Mouse (Mus musculus): ENCODE measurements around the gene Supt20. TPM values are rescaled to one million over a fixed set of nuclear protein-coding genes. Genes with fewer than 3 reads are reported as not detected.

The Supt20 gene
- 10 to 100 TPM; 38.4 to 46.3 (median 41.1) TPM for total RNA-seq (2022)

DNA sequence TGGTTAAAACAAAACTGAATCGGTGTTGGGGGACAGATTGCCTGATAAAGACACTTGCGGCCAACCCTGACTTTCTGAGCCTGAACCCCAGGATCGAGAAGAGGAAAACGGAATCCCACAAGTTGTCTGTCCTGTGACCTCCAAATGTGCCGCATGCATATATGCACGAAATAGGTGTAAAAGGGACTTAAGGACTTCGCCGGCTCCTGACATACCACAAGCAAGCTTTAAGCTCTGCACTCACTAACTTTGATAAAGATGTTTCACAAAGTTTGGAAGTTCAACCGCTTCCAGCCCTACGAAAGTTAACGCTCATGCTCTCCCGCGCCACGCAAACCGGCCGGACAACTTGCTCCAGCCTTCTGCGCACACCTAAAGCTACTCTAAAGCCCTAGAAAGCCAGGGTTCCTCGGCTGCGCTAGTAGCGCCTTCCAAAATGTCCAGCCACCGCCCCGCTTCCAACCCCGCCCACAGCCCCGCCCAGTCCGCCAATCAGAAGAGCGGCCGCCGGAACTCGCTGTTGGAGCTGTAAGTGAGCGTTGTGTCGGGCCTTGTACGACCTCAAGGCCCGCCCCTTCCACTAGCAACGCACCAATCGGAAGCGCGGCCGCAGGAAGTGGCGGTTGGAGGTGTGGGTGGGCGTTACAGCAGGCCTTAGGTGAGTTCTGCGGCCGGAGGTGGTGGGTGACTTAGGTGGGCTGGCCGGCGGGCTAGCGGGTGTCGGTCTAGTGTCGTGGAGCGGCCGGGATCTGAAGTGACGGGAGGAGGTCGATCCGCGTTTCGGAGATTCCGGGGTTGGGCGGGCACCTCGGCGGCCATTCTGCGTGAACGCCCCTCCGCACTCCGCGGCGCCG, at the start of gene Supt20:
Gene Supt20, plus strand, starts transcription at position 606 of the 854 bp plus-strand sequence.
- DNase-seq (ENCODE audit: low spot score in 2 of 2): peak; percentile 79 to 94

- no peak for DNase-seq (ENCODE audit: low spot score in 2 of 2)
Observed at GRCm38 (mm10) chr3:54642851-54643250, 49.8 kb upstream of the Supt20 start.

- no peak for DNase-seq (ENCODE audit: low spot score in 2 of 2)
Observed at GRCm38 (mm10) chr3:54647583-54647982, 45.0 kb upstream of the Supt20 start.

DNA sequence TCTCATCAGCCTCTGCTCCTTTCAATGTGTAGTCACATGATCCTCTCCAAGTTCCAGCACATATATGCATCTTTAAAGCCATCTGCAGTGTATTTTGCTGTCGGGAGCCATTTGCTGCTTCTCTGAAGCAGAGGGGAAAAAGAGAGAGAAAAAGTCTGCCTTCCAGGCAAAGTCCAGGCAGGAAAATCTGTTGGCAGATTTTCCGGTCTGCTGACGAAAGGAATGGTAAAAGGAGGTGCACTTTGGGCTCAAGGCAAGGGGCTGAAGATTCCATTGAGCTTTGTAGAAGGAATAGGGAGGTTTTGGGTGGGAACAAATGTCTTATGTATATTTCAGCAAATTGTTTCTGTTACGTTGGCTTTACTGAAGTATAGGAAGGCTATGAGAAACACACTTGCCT, 41.0 kb upstream of the Supt20 start:
- no peak for DNase-seq (ENCODE audit: low spot score in 2 of 2)

GRCm38 (mm10) chr3:54654169-54654568, 38.4 kb upstream of the Supt20 start:
- DNase-seq (ENCODE audit: low spot score in 2 of 2): no peak

- no peak for DNase-seq (ENCODE audit: low spot score in 2 of 2)
Observed at GRCm38 (mm10) chr3:54657090-54657489, 35.5 kb upstream of the Supt20 start.

DNA sequence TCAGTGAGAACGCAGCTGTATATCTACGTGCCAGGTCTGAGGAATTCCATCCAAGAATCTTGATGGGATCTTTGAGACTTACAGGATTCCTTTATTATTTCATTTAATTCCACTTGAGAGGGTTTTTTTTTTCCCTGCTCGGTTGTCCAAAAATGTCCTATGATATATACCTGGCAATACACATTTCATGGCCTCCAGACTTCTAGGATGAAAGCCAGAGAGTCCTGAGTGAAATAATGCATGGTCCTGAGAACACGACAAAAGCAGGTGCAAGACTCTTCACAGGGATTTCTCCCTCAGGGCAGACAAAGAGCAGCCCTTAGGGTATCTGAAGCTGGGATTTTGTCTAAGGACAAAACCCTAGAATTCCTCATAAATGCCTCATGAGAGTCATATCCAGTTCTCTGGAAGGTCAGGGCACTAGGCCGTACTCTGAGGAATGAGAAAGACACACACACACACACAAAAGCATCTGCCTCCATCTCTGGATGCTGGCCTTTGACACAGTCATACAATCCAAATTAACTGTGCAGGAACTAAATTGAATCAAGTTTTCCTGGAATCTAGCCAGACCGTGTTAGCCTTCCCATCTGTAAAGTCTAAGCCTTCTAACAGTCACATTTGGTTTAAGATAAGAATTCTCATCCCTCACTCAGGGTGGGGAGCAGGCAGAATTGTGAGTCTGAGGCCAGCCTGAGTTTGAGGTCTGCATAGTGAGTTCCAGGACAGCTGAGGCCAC, 34.5 kb upstream of the Supt20 start:
- DNase-seq (ENCODE audit: low spot score in 2 of 2): no peak

DNA sequence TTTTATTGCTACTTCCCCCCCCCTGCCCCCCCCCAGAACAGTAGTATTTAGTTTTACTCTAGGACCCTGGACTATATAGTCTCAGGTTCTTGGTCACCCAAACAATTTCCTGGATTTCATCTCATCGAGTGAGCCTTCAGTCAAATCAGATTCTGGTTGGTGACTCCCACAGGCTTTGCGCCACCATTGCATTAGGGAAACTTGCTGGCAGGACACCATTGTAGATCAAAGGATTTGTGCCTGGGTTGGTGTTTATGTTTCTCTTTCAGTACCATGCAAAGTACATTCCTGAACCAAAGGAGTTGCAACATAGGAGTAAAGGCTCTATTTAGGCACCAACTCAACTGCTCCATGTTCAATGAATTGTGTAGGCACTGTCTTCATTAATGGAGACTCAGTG, 32.9 kb upstream of the Supt20 start:
- no peak for DNase-seq (ENCODE audit: low spot score in 2 of 2)

GRCm38 (mm10) chr3:54662411-54662810, 30.2 kb upstream of the Supt20 start:
- no peak for DNase-seq (ENCODE audit: low spot score in 2 of 2)

GRCm38 (mm10) chr3:54668141-54668540, 24.5 kb upstream of the Supt20 start:
- DNase-seq (ENCODE audit: low spot score in 2 of 2): no peak

- DNase-seq (ENCODE audit: low spot score in 2 of 2): no peak
Observed at GRCm38 (mm10) chr3:54668722-54669121, 23.9 kb upstream of the Supt20 start.

DNA sequence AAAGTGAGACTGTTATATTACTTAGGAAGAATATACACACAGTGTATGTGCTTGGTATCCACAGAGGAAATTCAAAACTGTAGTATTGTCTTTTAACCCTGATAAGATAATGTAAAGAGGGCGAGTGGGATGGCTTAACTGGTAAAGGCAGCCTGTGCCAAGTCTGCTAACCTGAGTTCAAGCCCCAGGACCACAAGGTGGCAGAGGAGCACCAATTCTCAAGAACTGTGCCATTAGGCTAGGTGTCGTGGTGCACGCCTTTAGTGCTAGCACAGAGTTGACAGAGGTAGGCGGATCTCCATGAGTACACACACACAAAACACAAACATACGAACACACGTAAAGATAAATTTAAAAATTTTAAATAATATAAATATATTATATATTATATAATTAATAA, 23.0 kb upstream of the Supt20 start:
- DNase-seq (ENCODE audit: low spot score in 2 of 2): no peak

- DNase-seq (ENCODE audit: low spot score in 2 of 2): no peak
Observed at GRCm38 (mm10) chr3:54672111-54672510, 20.5 kb upstream of the Supt20 start.

GRCm38 (mm10) chr3:54672557-54673529, 19.8 kb upstream of the Supt20 start:
- DNase-seq (ENCODE audit: low spot score in 2 of 2): peak in 1 of 2 experiments; percentile 10

GRCm38 (mm10) chr3:54676818-54677217, 15.8 kb upstream of the Supt20 start:
- no peak for DNase-seq (ENCODE audit: low spot score in 2 of 2)

DNA sequence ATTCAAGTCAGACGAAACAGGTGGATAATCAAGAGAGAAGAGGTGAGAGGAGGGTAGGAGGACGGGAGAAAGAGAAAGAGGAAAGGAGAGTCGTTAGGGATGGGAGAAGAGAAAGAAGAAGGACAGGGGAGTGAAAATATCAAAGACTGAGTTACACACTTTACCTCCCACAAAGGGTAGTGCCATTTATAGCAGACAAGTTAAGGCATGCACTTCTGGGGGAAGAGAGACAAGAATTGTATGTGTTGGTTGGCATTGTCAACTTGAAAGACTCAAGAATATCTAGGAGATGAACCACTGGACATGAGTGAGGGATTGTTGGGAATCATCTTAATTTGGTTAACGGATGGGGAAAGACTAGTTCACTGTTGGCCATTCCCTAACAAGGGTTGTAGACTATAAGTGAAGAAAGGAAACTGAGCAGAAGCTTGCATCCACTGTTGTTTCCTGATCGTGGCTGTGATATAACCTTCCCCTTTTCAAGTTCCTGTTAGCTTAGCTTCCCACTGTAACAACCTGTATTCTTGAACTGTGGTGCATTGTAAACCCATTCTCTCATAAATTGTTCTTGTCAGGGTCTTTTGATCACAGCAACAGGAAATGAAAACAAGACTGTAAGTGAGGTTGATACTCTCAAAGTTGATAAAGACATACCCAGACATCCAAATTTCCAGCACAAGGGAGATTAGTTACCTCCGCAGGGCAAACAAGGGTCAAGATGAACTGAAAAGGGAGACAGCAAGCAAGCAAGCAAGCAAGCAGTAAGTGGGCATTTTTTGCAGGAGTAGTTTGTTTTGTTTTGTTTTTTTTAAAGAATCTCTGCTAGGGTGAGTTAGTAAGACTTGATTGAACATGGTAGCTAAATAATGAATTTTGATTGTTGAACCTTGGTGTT, 11.1 kb upstream of the Supt20 start:
- no peak for DNase-seq (ENCODE audit: low spot score in 2 of 2)

GRCm38 (mm10) chr3:54685202-54685601, 7.4 kb upstream of the Supt20 start:
- DNase-seq (ENCODE audit: low spot score in 2 of 2): no peak

DNA sequence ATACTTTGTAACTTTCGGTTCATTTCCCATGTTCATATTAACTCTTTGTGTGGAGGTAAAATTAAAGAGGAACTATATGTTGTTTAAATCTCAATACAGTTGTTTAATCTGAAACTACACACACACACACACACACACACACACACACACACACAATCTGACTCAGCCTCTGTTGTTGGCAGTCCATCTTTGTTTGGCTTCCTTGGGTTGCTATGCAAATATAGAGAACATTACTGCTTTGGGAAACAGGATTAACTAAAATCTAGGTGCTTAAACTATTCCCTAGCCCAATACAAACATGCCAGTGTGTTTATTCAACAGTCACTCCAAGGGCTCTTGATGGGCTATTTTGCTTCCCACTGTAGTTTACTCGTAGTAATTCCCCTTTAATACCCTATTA, 5.4 kb upstream of the Supt20 start:
- no peak for DNase-seq (ENCODE audit: low spot score in 2 of 2)

DNA sequence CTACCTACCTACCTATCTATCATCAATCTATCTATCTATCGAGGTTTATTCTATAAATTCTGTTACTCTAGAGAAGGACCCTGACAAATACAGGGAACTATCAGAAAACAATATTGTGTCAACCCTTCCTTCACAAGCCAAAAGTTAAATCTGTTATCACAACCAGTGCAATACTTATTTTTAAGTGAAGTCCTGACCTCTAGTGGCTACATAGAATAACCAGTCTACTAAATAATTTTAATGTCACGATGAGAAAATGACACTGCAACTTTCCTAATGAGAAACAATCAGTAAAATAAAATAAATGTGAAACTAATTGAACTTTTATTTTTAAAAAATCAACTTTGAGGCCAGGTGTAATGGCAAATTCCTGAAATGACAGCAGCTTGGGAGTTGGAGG, 3.5 kb upstream of the Supt20 start:
- no peak for DNase-seq (ENCODE audit: low spot score in 2 of 2)

DNA sequence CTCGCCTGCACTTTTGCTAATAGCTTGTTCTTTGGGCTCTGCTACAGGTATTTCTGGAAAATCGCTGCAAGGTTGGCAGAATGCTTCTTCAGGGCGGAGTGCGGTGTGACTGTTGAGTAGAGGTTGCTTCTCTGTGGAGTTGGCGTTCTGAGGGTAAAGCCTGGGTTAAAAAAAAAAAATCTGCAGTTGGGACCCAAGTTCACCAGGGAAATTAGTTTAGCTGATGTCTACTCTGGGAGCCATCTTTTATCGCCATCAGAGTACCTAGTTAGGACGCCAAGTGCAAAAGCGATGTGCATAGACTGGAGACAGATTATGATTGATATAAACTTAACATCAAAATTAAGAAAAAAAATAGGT, 429 bp downstream of the Supt20 start:
- no peak for DNase-seq (ENCODE audit: low spot score in 2 of 2)

Data from left cerebral cortex, adult 8-10 months (tissue).